Mouse (Mus musculus) testis, postnatal 10 days (tissue): Measurements from ENCODE around the gene Efcab1.

Experiments used
- DNase-seq: peaks from one replicate; pipeline ENCODE4 v3.0.0; 2021; ENCODE audit warnings: low spot score

Gene Efcab1

DNA sequence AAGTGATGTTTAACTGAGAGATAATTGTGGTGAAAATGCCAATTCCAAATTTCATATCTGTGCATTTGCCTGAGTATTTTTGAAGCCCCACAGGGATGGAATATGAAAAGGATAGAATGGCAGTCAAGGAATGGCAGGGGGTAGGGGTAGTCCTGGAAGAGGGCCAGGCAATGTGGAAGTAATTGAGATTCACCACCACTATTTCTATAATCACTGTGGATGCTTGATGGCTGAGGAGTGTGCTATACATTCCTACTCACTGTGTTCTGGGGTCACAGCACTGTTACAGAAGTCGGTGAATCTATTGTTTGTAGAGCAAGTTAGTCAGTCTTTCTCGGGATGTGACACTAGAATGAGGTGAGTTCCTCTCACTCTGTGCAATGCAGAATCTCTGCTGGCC is 108.3 kb downstream of the Efcab1 start:
- DNase-seq, result no peak
